Mouse (Mus musculus): ENCODE data around the gene Tmem18. TPM values are rescaled to one million over a fixed set of nuclear protein-coding genes. Genes with fewer than 3 reads are reported as not detected.

The Tmem18 gene
- polyA plus RNA-seq (2012; rRNA removed; ENCODE audit: low replicate concordance) = 16.3 and 18.4 TPM in 2 replicates

GRCm38 (mm10) chr12:30584356-30584740 is at the start of gene Tmem18:
Gene Tmem18, plus strand, starts transcription at chr12:30584426.

Other genes with a start within 250 kb of the Tmem18 start
- 2.4 and 13.2 TPM in 2 replicates for gene Sntg2, start 211.1 kb upstream of the Tmem18 start, polyA plus RNA-seq (2012; rRNA removed; ENCODE audit: low replicate concordance)

All from subcutaneous adipose tissue, adult 2 months (tissue).